Comparison of ENCODE assay signal across 9 mouse cellular contexts in genomic region chr16:59683434-59683833, GRCm38 (mm10). TPM values are rescaled to one million over a fixed set of nuclear protein-coding genes. Genes with fewer than 3 reads are reported as not detected.
DNase-seq lines count a peak whose midpoint lies in the region; ATAC-seq lines count a peak whose summit lies in the region.
"Had no signal": no experiment of that assay in that cellular context is flagged by ENCODE, and none has a peak within 500 bp of the region (broad histone marks: within the 10 kb centered on the region; RNA-seq: fewer than 3 reads in every experiment).

No protein-coding gene starts in this region.

- H3K4me1 ChIP-seq in limb, embryonic 11.5 days (ENCODE audit: control insufficient read depth, insufficient read depth, low read length): no peaks in the 10 kb centered on the region
- H3K4me1 ChIP-seq in stomach, embryonic 16.5 days (ENCODE audit: control insufficient read depth, insufficient read depth, low read length): no peaks in the 10 kb centered on the region
- H3K4me1 ChIP-seq: embryonic facial prominence, embryonic 15.5 days had no signal

- no peak overlapping the region for H3K4me3 ChIP-seq in limb, embryonic 11.5 days (ENCODE audit: low read depth, low read length)
- H3K4me3 ChIP-seq in stomach, embryonic 16.5 days (replicated peaks; ENCODE audit: low read length): no peak overlapping the region
- H3K4me3 ChIP-seq: embryonic facial prominence, embryonic 15.5 days had no signal

- intact Hi-C loops in gastrocnemius, postnatal 14 days (cut with DNase I; ENCODE audit: low total_unique reads): no loop called here

- no peaks in the 10 kb centered on the region for H3K36me3 ChIP-seq in limb, embryonic 11.5 days (ENCODE audit: control insufficient read depth, insufficient read depth, low read length)
- no peaks in the 10 kb centered on the region for H3K36me3 ChIP-seq in stomach, embryonic 16.5 days (ENCODE audit: control insufficient read depth, insufficient read depth, low read length)
- H3K36me3 ChIP-seq: embryonic facial prominence, embryonic 15.5 days had no signal

- DNase-seq in 3134 (ENCODE audit: extremely low read depth, insufficient read length, low spot score) (peak; percentile 4), ZHBTc4 (ENCODE audit: low read depth, low spot score) (peak; percentile 73)
- DNase-seq in cerebellum, postnatal 36 days: peak; percentile 66 to 70
- peak; percentile 50 for DNase-seq in gastrocnemius, postnatal 14 days
- DNase-seq in kidney, adult 9 months: peak; percentile 55
- DNase-seq in limb, embryonic 11.5 days (ENCODE audit: low spot score): peak; percentile 82
- peak; percentile 54 for DNase-seq in naive thymus-derived CD4-positive, alpha-beta T cell, adult 2 months (ENCODE audit: low read depth)

- no peaks in the 10 kb centered on the region for H3K27me3 ChIP-seq in limb, embryonic 11.5 days (ENCODE audit: control insufficient read depth, insufficient read depth, low read length)
- H3K27me3 ChIP-seq in stomach, embryonic 16.5 days (ENCODE audit: control insufficient read depth, insufficient read depth, low read length): no peaks in the 10 kb centered on the region
- H3K27me3 ChIP-seq: embryonic facial prominence, embryonic 15.5 days had no signal

- no peak overlapping the region for H3K9ac ChIP-seq in limb, embryonic 11.5 days (ENCODE audit: low read length)
- no peak overlapping the region for H3K9ac ChIP-seq in stomach, embryonic 16.5 days (ENCODE audit: low read length)
- H3K9ac ChIP-seq: embryonic facial prominence, embryonic 15.5 days had no signal

- no peak overlapping the region for H3K27ac ChIP-seq in limb, embryonic 11.5 days (replicated peaks; ENCODE audit: low read depth, low read length)
- H3K27ac ChIP-seq in stomach, embryonic 16.5 days (ENCODE audit: low read length): no peak overlapping the region
- H3K27ac ChIP-seq: embryonic facial prominence, embryonic 15.5 days had no signal

- no peaks in the 10 kb centered on the region for H3K9me3 ChIP-seq in limb, embryonic 11.5 days (ENCODE audit: control insufficient read depth, low read length)
- H3K9me3 ChIP-seq in stomach, embryonic 16.5 days (replicated peaks; ENCODE audit: control insufficient read depth, low read length): no peaks in the 10 kb centered on the region
- H3K9me3 ChIP-seq: embryonic facial prominence, embryonic 15.5 days had no signal

- WGBS in limb, embryonic 11.5 days: 9% methylated on average over 8 of the region's 8 CpGs
- 5% methylated on average over 8 of the region's 8 CpGs for WGBS in stomach, embryonic 16.5 days

- no peak; the same call in 1 of the 2 replicates for ATAC-seq in limb, embryonic 11.5 days (ENCODE audit: insufficient number of reproducible peaks, low FRiP score, low TSS enrichment, low read depth)
- peak; percentile 69; the same call in 1 of the 2 replicates for ATAC-seq in stomach, embryonic 16.5 days (ENCODE audit: insufficient read depth, low FRiP score)

- H3K4me2 ChIP-seq in limb, embryonic 11.5 days (ENCODE audit: low read depth, severe bottlenecking): no peak overlapping the region
- no peak overlapping the region for H3K4me2 ChIP-seq in stomach, embryonic 16.5 days (ENCODE audit: low read depth, low read length)
- H3K4me2 ChIP-seq: embryonic facial prominence, embryonic 15.5 days had no signal

RNA-seq across cellular contexts. Expression of gene Arl6, which starts 44.2 kb away (rescaled TPM):
- total RNA-seq in gastrocnemius, postnatal 14 days (2021): 1 to 10 TPM; 2.8 to 3.1 TPM
- polyA plus RNA-seq in limb, embryonic 11.5 days (2014; fragmentation: Nextera tagmentation; extraction: Ambion mirVana): 44.3 and 45.8 TPM in 2 replicates
- 25.0 and 25.8 TPM in 2 replicates for polyA plus RNA-seq in stomach, embryonic 16.5 days (2015; fragmentation: Nextera tagmentation; extraction: Ambion mirVana)

Comparison
In these comparisons a context has a peak if more than half of its experiments do, and no peak if none do; other contexts are left out.
1. DNase-seq: peak in every context shown above with its lines; median percentile 82 in limb, embryonic 11.5 days; 73 in ZHBTc4; 68 in cerebellum, postnatal 36 days; 55 in kidney, adult 9 months; 54 in naive thymus-derived CD4-positive, alpha-beta T cell, adult 2 months; 50 in gastrocnemius, postnatal 14 days; 4 in 3134.